Mouse (Mus musculus): ENCODE measurements around the gene Ccdc34.

DNA sequence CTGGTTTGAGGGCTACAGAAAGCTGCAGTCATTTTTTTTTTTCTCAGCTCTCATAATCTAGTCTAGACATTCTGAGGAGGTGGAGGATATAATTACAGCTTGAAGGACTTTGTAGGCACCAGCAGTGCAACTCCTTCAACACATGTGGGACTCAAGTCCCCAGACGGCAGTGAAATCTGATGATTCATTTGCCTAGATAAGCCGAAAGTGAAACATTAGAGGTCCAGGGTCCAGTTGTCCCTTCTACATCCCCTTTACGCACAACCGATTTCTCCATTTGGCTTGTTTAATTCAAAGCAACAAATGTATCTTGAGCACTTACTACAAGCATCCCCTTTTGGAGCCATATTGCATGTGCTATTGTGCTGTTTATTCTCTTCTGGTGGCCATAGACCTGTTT is 147.4 kb downstream of the Ccdc34 start:
- no peak for TF ChIP-seq POLR2A (IDR thresholded peaks at IDR 0.05; ENCODE audit: low read depth, low read length)
- TF ChIP-seq JUN (IDR thresholded peaks at IDR 0.05; ENCODE audit: insufficient read depth, low read depth, low read length): no peak
- TF ChIP-seq USF1 (IDR thresholded peaks at IDR 0.05; ENCODE audit: low read depth, low read length): no peak
